Mouse (Mus musculus) activated CD4-positive, CD25-positive, alpha-beta regulatory T cell (primary cell): ENCODE measurements around the gene Ankrd27. TPM values are rescaled to one million over a fixed set of nuclear protein-coding genes. Genes with fewer than 3 reads are reported as not detected.

Source experiments
- polyA plus RNA-seq, 2 experiments: library from polyadenylated mRNA; unstranded; fragments of 100-300 nt; shearing (Covaris generic); gene quantifications; one replicate each; pipeline ENCODE4 v1.2.1; 2017

Gene Ankrd27
- polyA plus RNA-seq: 10 to 100 TPM; 44.4 to 51.1 TPM

DNA sequence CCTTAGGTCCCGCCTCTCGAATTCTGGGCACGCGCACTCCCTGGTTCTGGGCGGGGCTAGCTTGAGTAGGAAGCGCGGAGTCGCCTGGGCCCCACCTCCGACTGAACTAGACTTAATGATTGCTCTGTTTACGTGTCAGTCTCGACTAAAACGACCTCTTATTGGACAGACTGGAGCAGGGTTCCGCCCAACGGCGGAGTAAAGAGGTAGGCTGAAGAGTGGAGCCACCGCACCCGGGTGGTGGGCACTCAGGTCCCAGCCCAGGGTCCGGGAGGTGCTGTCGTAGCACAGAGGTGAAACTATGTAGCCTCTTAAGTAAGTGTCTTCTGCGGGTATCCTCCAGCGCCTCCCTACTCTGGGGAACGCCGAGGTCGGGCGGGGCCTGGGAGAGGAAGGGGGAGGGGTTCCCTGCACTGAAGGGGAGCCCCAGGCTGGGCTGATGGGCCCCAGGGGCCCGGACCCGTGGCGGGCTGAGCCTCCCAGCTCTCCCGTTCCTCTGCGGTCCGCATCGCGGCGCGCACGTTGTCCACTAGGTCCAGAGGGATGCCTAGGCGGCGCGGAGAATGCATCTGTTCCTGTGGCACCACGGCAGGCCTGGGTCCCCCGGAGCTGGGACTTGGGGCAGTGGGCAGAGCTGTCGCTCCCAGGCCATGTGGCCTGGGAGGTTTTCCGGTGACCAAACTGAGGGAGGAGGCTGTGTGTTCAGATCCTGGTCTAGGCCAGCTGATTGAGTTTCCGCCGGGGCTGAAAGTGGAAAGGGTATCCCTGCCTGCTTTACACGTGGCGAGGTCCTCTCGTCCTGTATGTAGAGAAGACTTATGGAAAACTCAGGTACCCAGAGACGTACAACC lies at the start of gene Ankrd27:
Gene Ankrd27, plus strand, starts transcription at position 190 of the 851 bp plus-strand sequence.

DNA sequence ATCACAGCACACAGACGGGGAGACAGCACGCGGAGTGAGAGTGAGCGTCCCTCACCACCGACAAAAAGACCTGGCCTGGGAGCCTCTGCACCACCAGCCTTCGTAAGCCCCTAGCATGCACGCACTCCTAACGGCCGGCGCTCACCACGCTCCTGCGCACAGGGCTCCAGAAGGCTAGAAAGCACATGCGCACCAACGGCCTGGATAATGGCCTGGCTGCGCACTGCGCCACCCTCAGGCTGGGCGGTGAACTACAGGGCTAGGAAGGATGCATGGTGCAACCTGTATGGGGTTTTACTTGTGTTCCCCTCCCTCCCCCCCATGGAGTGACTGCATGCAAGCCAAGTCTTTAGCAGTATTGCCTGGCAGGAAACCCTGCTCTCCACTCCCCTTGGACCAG lies 48.5 kb upstream of the Ankrd27 start, which contains the start of gene Tdrd12:
Gene Tdrd12, minus strand, starts transcription at position 184 of the 400 bp plus-strand sequence.

DNA sequence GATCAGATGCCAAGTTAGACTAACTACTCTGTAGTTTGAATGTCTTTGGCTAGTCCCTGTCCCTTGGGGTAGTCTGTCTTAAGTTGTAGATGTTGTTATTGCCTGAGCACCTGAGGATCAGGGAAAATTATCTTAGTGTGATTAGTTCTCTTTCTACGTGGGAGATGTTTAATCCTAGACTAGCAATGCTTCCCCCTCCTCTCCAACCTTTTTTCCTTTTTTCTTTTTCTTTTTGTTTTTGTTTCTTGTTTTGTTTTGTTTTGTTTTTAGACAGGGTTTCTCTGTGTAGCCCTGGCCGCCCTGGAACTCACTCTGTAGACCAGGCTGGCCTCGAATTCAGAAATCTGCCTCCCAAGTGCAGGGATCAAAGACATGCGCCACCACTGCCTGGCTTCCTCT lies 29.8 kb upstream of the Ankrd27 start, which contains the start of gene Nudt19:
Gene Nudt19, minus strand, starts transcription at position 100 of the 399 bp plus-strand sequence.

DNA sequence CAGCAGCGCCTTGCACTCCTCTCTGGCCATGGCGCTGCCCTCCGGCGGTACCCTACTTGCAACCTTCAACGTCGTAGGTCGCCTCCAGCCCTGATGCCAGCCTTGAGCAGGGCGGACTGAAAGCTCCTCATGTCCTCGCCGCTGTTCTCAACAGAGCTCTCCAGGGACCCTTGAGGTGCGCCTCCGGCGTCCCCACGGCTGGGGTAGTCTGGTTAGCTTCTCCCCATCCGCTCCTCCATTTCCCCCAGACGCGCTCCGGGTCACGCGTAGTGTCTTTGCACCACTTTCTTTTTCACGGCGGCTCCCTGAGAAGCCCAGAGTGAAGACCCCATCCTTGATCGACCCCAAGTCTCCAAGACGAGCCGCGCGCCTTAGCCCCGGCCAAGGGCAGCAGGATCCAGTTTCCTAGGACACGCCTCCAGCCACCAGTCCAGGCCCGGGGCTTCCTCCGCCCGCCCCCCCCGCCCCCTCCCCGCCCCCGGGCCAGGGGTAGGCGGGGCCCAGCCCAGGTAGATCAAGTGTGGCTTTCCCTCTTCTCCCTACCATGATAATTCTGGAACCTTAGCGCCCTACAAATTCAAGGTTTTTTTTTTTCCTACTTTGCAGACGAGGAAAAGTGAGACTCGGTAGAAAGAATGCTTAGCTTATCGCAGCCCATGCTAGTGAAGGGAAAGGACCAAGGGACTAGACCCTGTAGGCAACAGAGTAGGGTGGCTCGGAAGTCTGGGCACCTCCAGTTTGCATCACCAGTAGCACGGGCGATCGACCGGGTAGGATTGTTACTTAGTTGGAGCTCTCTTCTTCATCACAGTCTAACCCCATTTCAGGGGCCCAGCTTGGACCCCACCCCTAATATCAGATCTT lies 621 bp upstream of the Ankrd27 start, which contains the start of gene Rgs9bp:
Gene Rgs9bp, minus strand, starts transcription at position 392 of the 864 bp plus-strand sequence.

DNA sequence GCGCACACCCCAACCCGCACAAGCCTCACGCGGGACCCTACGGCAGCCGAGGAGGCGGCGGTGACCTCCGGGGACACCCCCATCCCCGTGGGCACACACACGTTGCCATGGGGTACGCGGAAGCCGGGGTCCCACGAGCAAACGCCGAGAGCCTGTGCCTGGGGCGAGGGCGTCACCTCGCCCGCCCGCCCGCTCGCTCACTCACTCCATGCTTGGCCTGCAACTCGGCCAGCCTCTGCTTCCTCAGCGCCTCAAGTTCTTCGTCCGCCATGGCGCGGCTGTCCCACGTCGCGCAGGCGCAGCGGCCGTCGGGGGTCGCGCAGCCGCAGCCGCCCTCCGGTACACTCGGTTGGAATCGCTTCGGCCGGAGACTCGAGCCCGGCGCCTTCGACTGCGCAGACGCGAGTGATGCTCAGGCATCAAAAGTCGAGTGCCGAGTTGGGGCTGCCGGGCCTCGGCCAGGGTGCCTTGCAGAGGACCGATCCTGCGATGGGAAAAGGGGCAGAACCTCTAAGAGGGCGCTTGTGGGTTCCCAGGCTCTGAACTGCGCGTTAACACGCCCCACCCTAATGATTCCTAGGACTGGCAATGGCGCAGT lies 61.2 kb downstream of the Ankrd27 start, which contains the start of gene Pdcd5:
Gene Pdcd5, minus strand, starts transcription at position 421 of the 598 bp plus-strand sequence.

Other genes starting within 250 kb of the Ankrd27 start
- gene Faap24, start 189.4 kb upstream of the Ankrd27 start, polyA plus RNA-seq: 10 to 100 TPM; 24.0 to 29.1 TPM
- 10 to 100 TPM; 10.2 to 10.9 TPM for gene Cep89, start 189.2 kb upstream of the Ankrd27 start, polyA plus RNA-seq
- not detected for gene Slc7a9, start 137.4 kb upstream of the Ankrd27 start, polyA plus RNA-seq
- under 1 TPM in 1 of 2 experiments, not detected in 1; 0.12 TPM for gene Tdrd12, start 48.5 kb upstream of the Ankrd27 start, polyA plus RNA-seq
- 10 to 100 TPM; 54.5 to 73.9 TPM for gene Nudt19, start 29.9 kb upstream of the Ankrd27 start, polyA plus RNA-seq
- gene Rgs9bp, start 662 bp upstream of the Ankrd27 start, polyA plus RNA-seq: under 1 TPM in 1 of 2 experiments, not detected in 1; 0.17 TPM
- gene Pdcd5, start 61.3 kb downstream of the Ankrd27 start, polyA plus RNA-seq: 100 to 1,000 TPM in 1 of 2 experiments, 10 to 100 TPM in 1; 80.9 to 120 TPM
- 10 to 100 TPM; 29.4 to 49.4 TPM for gene Dpy19l3, start 168.2 kb downstream of the Ankrd27 start, polyA plus RNA-seq
- 10 to 100 TPM; 13.2 to 20.5 TPM for gene Zfp507, start 216.8 kb downstream of the Ankrd27 start, polyA plus RNA-seq